In the genomic region with DNA sequence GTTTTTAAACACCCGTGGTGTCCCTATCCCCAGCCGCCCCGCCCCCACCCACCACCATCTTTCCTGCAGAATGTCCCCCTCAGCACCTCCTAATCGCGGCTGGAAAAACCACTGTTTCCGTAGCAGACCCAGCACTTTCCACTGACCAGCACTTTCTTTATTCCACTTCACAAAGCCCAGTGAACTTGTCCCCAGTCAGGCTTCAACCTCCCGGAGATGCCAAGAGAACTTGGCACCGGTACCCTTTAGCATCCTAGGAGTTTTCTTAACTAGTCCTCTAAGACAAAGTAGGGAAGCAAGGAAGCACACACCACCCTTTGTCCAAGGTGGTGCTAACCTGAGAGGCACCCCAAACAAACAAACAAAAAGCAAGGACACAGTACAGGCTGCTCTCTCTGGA, we compare ENCODE assay signal across 8 mouse cellular contexts. TPM values are rescaled to one million over a fixed set of nuclear protein-coding genes. Genes with fewer than 3 reads are reported as not detected.
DNase-seq lines count a peak whose midpoint lies in the region; ATAC-seq and TF ChIP-seq lines count a peak whose summit lies in the region.

No protein-coding gene starts in this region.

- ATAC-seq in heart, embryonic 12.5 days (ENCODE audit: insufficient number of reproducible peaks, low FRiP score) = no peak
- ATAC-seq in kidney, embryonic 16.5 days (ENCODE audit: low FRiP score, low TSS enrichment) = no peak
- no peak for ATAC-seq in liver, embryonic 15.5 days (ENCODE audit: insufficient read depth)
- no peak for ATAC-seq in neural tube, embryonic 15.5 days (ENCODE audit: low FRiP score)

- H3K4me2 ChIP-seq in heart, embryonic 12.5 days = peak overlapping the region; percentile 72
- H3K4me2 ChIP-seq in kidney, embryonic 16.5 days (replicated peaks; ENCODE audit: low read depth, low read length) = peak overlapping the region; percentile 83
- H3K4me2 ChIP-seq in liver, embryonic 15.5 days = peak overlapping the region; percentile 87
- peak overlapping the region; percentile 71 for H3K4me2 ChIP-seq in neural tube, embryonic 15.5 days

- H3K36me3 ChIP-seq in thymus, adult 2 months (ENCODE audit: control insufficient read depth, insufficient read depth, low read length) = no peaks in the 10 kb centered on the region
- H3K36me3 ChIP-seq in heart, embryonic 12.5 days = no peaks in the 10 kb centered on the region
- H3K36me3 ChIP-seq in kidney, embryonic 16.5 days (ENCODE audit: insufficient read depth, low read length) = no peaks in the 10 kb centered on the region
- no peaks in the 10 kb centered on the region for H3K36me3 ChIP-seq in liver, embryonic 15.5 days (replicated peaks)
- no peaks in the 10 kb centered on the region for H3K36me3 ChIP-seq in neural tube, embryonic 15.5 days

- H3K9ac ChIP-seq in heart, embryonic 12.5 days = peak overlapping the region; percentile 95
- peak overlapping the region; percentile 99 for H3K9ac ChIP-seq in kidney, embryonic 16.5 days (replicated peaks; ENCODE audit: low read length)
- H3K9ac ChIP-seq in liver, embryonic 15.5 days = peak overlapping the region; percentile 48; the same call in 1 of the 2 replicates
- H3K9ac ChIP-seq in neural tube, embryonic 15.5 days (replicated peaks) = peak overlapping the region; percentile 82

- peaks cover 25% of the 10 kb centered on the region for H3K4me1 ChIP-seq in thymus, adult 2 months (replicated peaks; ENCODE audit: control insufficient read depth, insufficient read depth, low read length)
- H3K4me1 ChIP-seq in heart, embryonic 12.5 days (replicated peaks) = peaks cover 36% of the 10 kb centered on the region
- H3K4me1 ChIP-seq in kidney, embryonic 16.5 days (ENCODE audit: insufficient read depth, low read length) = peaks cover 32% of the 10 kb centered on the region
- H3K4me1 ChIP-seq in liver, embryonic 15.5 days (replicated peaks) = peaks cover 28% of the 10 kb centered on the region
- peaks cover 46% of the 10 kb centered on the region for H3K4me1 ChIP-seq in neural tube, embryonic 15.5 days

- no peak for TF ChIP-seq POLR2A in thymus, adult 2 months (IDR thresholded peaks at IDR 0.05; ENCODE audit: control insufficient read depth, extremely low read depth, insufficient read depth, low read length, poor library complexity)

- H3K27ac ChIP-seq in thymus, adult 2 months (ENCODE audit: control insufficient read depth, insufficient read depth, low read length) = peak overlapping the region; percentile 54
- H3K27ac ChIP-seq in heart, embryonic 12.5 days (ENCODE audit: poor library complexity, severe bottlenecking) = peak overlapping the region; percentile 100
- peak overlapping the region; percentile 96 for H3K27ac ChIP-seq in kidney, embryonic 16.5 days (ENCODE audit: low read length)
- 0 out of 2 replicates have a peak overlapping the region, but pooled peaks have one; percentile 83 for H3K27ac ChIP-seq in liver, embryonic 15.5 days (replicated peaks)
- H3K27ac ChIP-seq in neural tube, embryonic 15.5 days (replicated peaks) = peak overlapping the region; percentile 100

- WGBS in thymus, adult 2 months = 36% methylated on average over 8 of the region's 8 CpGs
- under 1% methylated on average over 8 of the region's 8 CpGs for WGBS in heart, embryonic 12.5 days
- 0% methylated on average over 8 of the region's 8 CpGs for WGBS in kidney, embryonic 16.5 days
- WGBS in liver, embryonic 15.5 days (ENCODE audit: insufficient replicate concordance) = 2% methylated on average over 8 of the region's 8 CpGs
- 3% methylated on average over 8 of the region's 8 CpGs for WGBS in neural tube, embryonic 15.5 days

- no peaks in the 10 kb centered on the region for H3K27me3 ChIP-seq in thymus, adult 2 months (ENCODE audit: control insufficient read depth, insufficient read depth, low read length)
- H3K27me3 ChIP-seq in heart, embryonic 12.5 days (replicated peaks) = no peaks in the 10 kb centered on the region
- H3K27me3 ChIP-seq in kidney, embryonic 16.5 days (ENCODE audit: insufficient read depth, low read length) = no peaks in the 10 kb centered on the region
- peaks cover 23% of the 10 kb centered on the region for H3K27me3 ChIP-seq in liver, embryonic 15.5 days
- H3K27me3 ChIP-seq in neural tube, embryonic 15.5 days (replicated peaks) = no peaks in the 10 kb centered on the region

- H3K4me3 ChIP-seq in thymus, adult 2 months (ENCODE audit: control insufficient read depth, insufficient read depth, low read length) = peak overlapping the region; percentile 59
- H3K4me3 ChIP-seq in heart, embryonic 12.5 days = peak overlapping the region; percentile 84
- H3K4me3 ChIP-seq in kidney, embryonic 16.5 days (ENCODE audit: low read length) = peak overlapping the region; percentile 81
- H3K4me3 ChIP-seq in liver, embryonic 15.5 days (replicated peaks) = peak overlapping the region; percentile 72
- H3K4me3 ChIP-seq in neural tube, embryonic 15.5 days (replicated peaks) = peak overlapping the region; percentile 73

- TF ChIP-seq CTCF in thymus, adult 2 months (IDR thresholded peaks at IDR 0.05; ENCODE audit: borderline replicate concordance, control insufficient read depth, extremely low read depth, insufficient read depth, low read length, poor library complexity) = no peak

- no peaks in the 10 kb centered on the region for H3K9me3 ChIP-seq in heart, embryonic 12.5 days (replicated peaks)
- no peaks in the 10 kb centered on the region for H3K9me3 ChIP-seq in kidney, embryonic 16.5 days (ENCODE audit: low read length)
- no peaks in the 10 kb centered on the region for H3K9me3 ChIP-seq in liver, embryonic 15.5 days (replicated peaks)
- no peaks in the 10 kb centered on the region for H3K9me3 ChIP-seq in neural tube, embryonic 15.5 days (replicated peaks)

- DNase-seq in thymus, adult 2 months = no peak
- DNase-seq in thymus, postnatal 10 days (ENCODE audit: low spot score in 2 of 2) = no peak
- DNase-seq in embryo, embryonic 11 days = peak; percentile 33
- DNase-seq in testis, postnatal 10 days (ENCODE audit: low spot score) = no peak

RNA-seq across cellular contexts. Expression of gene Klf7, which starts 2.2 kb away (rescaled TPM):
- polyA plus RNA-seq in thymus, adult 2 months (2012; rRNA removed) = 31.7 and 36.3 TPM in 2 replicates
- polyA plus RNA-seq in heart, embryonic 12.5 days (2016; fragmentation: Nextera tagmentation; extraction: Ambion mirVana) = 13.5 and 15.0 TPM in 2 replicates
- 23.6 and 26.8 TPM in 2 replicates for polyA plus RNA-seq in kidney, embryonic 16.5 days (2015; fragmentation: Nextera tagmentation; extraction: Ambion mirVana)
- 6.2 TPM in 2 replicates for polyA plus RNA-seq in liver, embryonic 15.5 days (2015; fragmentation: Nextera tagmentation; extraction: Ambion mirVana)
- 69.6 and 82.2 TPM in 2 replicates for polyA plus RNA-seq in neural tube, embryonic 15.5 days (2015; fragmentation: Nextera tagmentation; extraction: Ambion mirVana)

Comparison
In these comparisons a context has a peak if more than half of its experiments do, and no peak if none do; other contexts are left out.
1. H3K9ac ChIP-seq: peak in every context shown above with its lines; median percentile 99 in kidney, embryonic 16.5 days; 95 in heart, embryonic 12.5 days; 82 in neural tube, embryonic 15.5 days; 48 in liver, embryonic 15.5 days.